Comparison of ENCODE assay signal across 19 mouse cellular contexts in genomic region chr1:153673900-153674299, GRCm38 (mm10). TPM values are rescaled to one million over a fixed set of nuclear protein-coding genes. Genes with fewer than 3 reads are reported as not detected.
"Had no signal": no experiment of that assay in that cellular context is flagged by ENCODE, and none has a peak within 500 bp of the region (broad histone marks: within the 10 kb centered on the region; RNA-seq: fewer than 3 reads in every experiment).

No protein-coding gene starts in this region.

- H3K4me2 ChIP-seq: limb, embryonic 12.5 days; liver, embryonic 13.5 days; midbrain, embryonic 11.5 days; midbrain, embryonic 15.5 days; neural tube, embryonic 12.5 days had no signal

- H3K27me3 ChIP-seq: liver, embryonic 13.5 days; midbrain, embryonic 15.5 days; neural tube, embryonic 12.5 days had no signal

- H3K27ac ChIP-seq: limb, embryonic 12.5 days; liver, embryonic 13.5 days; macrophage; midbrain, embryonic 15.5 days; neural tube, embryonic 12.5 days had no signal

- H3K9ac ChIP-seq: limb, embryonic 12.5 days; liver, embryonic 13.5 days; liver, postnatal 0 days; midbrain, embryonic 15.5 days; neural tube, embryonic 12.5 days had no signal

- DNase-seq: kidney, adult 18-20 months; kidney, postnatal 10 days; kidney, postnatal 4 days; liver; liver, embryonic 13.5 days; liver, postnatal 0 days; lung, postnatal 14 days; right cerebral cortex, postnatal 4 days; spleen, adult 18-20 months; thymus, adult 2 months; thymus, postnatal 25 days had no signal

- ATAC-seq: liver, postnatal 0 days; midbrain, embryonic 15.5 days had no signal

- H3K4me3 ChIP-seq: limb, embryonic 12.5 days; liver, embryonic 13.5 days; megakaryocyte, embryonic 14.5 days; midbrain, embryonic 15.5 days; neural tube, embryonic 12.5 days had no signal

- H3K4me1 ChIP-seq: liver, embryonic 13.5 days; megakaryocyte, embryonic 14.5 days had no signal

- H3K36me3 ChIP-seq: limb, embryonic 12.5 days; liver, embryonic 13.5 days; midbrain, embryonic 15.5 days; neural tube, embryonic 12.5 days had no signal

- H3K9me3 ChIP-seq: limb, embryonic 12.5 days; liver, embryonic 13.5 days; megakaryocyte, embryonic 14.5 days; midbrain, embryonic 15.5 days; neural tube, embryonic 12.5 days had no signal

RNA-seq across cellular contexts. Expression of gene Rgs8, which starts 21.1 kb away (rescaled TPM):
- total RNA-seq: monocyte, adult 5-6 weeks; neutrophil, adult 5-6 weeks had no signal
- polyA plus RNA-seq: liver, postnatal 0 days; macrophage had no signal
